Mouse (Mus musculus): ENCODE measurements around the gene Pla2g12a.

Pla2g12a gene

DNA sequence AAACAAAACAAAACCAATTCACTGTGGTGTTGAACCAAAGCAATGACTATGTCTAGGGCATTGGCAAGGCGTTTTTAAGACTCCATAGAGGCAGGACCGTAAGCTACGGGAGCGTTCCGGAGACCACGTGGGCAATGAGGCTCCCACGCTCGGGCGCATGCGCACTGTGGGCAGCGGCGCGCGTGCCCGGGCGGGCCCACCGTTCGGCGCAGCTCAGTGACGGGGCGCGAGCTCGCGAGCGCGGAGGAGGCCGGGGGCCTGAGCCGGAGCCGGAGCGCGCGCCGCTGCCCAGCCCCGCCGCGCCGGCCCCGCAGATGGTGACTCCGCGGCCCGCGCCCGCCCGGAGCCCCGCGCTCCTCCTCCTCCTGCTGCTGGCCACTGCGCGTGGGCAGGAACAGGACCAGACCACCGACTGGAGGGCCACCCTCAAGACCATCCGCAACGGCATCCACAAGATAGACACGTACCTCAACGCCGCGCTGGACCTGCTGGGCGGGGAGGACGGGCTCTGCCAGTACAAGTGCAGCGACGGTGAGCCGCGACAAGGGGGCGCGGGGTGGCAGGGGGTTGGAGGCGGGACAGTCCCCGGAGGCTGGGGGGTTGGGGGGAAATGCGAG lies at the start of gene Pla2g12a:
TSS of gene Pla2g12a (plus strand) at position 202 of the 617 bp plus-strand sequence.
- peak; percentile 84 for DNase-seq

DNA sequence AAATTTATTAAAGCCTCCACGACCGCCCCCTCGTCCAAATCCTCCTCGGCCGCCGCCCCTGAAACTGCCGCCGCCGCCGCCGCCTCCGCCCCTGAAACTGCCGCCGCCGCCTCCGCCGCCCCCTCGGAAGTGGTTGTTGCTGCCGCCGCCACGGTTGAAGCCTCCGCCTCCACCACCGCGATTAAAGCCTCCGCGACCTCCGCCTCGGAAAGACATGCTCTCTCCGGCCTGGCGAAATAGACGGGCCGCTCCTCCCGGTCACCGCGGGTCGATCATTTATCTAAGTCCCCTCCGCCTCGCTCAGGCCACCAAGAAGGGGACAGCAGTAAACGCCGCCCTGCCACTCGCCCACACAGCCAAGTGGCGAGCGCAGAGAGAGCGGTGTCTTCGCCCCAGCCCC lies 47.8 kb upstream of the Pla2g12a start:
- DNase-seq, result peak; percentile 15

DNA sequence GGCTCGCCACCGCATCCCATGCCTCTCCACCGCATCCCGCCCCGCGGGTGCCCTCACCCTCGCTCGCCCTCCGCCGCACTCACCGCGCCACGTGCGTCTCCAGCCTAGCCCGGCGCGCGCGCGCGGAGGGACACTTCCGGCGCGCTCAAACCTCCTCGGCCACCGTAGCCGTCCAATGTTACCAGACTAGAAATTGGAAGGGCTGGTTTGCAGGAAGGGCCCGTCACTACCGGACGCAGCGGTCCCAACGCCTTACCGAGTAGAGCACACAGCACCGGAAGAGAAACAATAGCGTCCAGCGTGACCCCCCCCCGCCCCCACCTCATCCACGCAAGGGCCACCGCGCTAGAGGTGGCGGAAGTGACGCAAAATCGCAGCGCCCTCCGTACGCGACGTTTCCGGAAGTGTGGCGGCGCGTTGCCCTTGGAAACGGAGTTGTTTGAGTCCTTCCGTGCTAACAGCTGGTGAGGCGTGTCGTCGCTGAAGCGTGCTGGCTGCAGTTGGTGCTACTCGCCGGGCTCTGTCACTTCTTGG lies 47.3 kb upstream of the Pla2g12a start, which contains the start of gene Gar1:
TSS of gene Gar1 (minus strand) at position 362 of the 534 bp plus-strand sequence.
- DNase-seq, result peak; percentile 94

DNA sequence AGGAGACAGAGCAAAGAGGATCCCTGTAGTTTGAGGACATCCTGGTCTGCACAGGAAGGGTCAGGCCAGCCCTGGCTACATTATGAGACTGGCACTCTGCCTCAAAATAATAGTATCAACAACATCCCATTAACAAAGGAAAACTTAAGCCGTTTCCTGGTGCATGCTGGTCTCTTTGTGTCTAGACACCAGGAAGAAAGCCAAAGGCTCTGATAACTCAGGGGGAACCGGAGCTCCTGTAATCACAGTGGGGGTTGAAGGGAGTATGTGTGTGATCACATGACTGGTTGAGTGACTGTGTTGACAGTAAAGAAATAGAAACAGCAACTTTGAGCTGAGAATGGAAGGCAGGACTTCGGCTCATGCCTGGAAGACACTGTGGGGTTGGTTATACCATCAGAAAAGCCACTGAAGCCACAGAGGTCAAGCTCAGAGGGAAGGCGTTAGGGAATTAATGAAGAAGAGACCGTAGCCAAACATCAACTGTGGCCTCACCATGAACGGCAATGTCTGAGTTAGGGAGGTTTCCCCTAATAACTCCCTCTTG lies 42.9 kb upstream of the Pla2g12a start, which contains the start of gene Cfi:
TSS of gene Cfi (plus strand) at position 497 of the 547 bp plus-strand sequence.
- DNase-seq, result no peak

DNA sequence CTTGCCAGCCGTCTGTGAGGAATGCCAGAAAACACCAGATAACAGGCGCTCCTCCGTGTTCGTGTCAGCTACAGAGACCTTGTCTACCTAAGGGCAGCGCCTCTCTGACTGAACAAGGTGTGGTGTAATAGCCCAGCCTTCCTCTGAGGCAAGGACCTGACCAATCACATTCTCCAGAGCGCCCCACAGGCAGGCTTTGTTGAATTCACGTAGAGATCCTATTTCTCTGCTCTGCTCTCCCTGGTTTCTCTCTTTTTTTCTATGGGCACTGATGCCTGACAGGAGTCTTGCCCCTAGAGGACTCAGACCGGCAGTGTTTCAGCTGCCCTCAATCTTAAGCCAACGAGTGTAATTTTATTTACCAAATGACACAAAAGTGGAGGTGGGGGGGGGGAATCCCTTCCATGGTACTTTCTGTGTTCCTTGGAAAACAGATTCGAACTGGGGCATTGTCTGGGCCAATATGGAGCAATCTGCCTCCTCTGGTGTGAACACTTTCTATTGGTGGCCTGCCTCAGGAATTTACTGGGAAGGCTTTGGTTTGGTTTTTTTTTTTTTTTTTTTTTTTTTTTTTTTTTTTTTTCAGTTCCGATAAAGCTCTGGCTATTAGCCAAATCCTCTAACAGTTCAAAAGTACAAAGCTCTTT lies 42.2 kb upstream of the Pla2g12a start:
- DNase-seq, result peak; percentile 73

DNA sequence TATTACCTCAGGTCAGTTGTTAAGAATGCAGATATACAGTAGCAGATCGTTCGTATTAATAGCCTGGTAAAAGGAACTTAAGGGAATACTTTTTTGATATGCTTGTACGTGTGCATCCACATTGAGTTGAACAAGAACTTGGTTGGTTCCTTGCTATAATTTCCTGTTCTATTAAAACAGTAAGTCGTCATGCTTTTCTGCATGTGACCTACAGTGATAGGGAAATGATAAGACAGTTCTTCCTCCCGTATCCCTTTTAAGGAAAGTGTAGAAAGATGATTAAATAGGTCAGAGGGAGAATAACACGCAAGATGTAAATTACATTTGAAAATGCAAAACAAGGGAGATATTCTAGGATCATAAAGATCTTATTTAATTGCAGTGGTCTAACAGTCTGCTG lies 41.4 kb upstream of the Pla2g12a start:
- DNase-seq, result no peak

DNA sequence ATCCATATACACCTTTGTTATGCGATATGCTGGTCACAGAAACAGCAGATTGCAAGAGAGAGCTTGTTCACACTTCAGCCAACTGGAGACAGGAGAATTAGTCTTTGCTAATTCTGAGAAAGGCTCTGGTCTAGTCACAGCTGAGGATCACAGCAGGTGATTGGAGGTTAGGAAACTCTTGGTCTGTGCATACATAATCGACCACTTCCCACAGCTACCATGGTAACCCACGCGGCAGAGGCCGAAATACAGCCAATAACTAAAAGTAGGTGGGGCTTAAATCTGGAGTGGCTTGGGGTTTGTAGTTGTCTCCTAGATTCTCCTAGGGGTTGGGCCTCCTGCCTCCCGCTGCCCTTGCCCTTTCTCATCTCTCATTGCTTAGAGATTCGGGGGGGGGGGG lies 40.4 kb upstream of the Pla2g12a start:
- DNase-seq, result no peak

DNA sequence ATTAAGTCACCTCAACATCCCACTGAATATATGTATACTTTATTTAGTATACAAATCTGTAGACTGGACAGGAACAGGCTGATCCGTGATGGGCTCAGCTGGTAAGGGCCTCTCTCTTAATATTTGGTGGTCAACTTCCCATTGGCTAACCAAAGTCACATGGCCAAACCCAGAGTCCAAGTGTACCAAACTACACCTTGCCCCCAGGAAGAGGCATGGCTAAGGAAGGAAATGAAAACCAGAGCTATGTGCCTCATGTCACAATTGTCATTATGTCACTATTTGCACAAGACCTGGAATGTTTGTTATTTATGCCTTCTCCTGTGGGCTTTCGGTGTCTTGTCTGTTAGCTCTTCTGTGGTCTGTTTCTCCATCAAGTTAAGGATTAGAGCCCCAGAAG lies 32.5 kb upstream of the Pla2g12a start:
- no peak for DNase-seq

DNA sequence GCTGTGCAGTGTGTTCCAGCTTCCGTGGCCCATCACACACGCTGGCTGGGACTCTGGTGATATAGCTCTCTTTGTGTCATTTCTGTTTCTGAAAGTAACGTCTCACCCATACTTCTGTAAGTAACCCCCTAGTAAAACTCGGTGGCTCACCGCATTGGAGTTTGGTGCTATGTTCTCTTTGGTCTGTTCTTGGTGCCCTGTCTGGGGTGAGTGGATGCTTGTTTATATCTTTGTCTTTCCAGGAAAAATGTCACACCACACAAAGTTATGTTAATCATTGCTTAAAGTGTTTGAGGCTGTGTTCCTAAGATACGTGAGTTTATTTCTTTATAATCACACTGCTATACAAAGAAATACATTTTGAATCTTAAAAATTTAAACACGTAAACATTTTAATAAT lies 31.6 kb upstream of the Pla2g12a start:
- DNase-seq, result no peak

DNA sequence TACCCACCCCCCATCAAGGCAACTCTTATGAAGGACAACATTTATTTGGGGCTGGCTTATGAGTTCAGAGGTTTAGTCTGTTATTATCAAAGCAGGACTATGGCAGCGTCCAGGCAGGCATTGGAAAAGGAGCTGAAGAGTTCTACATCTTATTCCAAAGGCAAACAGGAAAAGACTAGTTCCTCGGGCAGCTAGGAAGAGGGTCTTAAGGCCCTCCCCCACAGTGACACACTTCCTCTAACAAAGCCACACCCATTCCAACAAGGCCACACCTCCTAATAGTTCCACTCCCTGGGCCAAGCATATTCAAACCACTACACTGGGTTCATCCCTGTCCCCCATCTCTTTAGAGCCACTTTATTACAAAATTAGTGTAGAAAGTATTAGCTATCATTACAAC lies 15.8 kb upstream of the Pla2g12a start:
- no peak for DNase-seq

DNA sequence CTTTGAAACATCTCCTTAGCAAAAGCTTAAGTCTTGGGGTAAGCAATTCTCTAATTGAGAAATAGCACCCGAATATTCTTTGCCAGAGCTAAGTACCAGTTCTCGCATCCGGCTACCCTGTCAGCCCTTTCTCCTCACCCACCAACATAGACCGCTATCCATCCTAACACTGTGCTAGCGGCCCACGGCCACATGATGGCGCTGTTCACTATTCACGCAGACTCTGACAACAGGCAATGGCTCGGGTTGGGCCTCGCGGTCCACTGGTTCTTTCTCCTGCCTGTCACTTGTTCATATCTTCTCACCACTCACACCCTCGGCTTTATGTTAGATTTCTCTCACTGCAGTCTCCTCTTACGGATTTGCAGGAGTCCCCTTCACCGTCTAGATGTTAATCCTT lies 14.7 kb upstream of the Pla2g12a start:
- DNase-seq, result peak; percentile 29

DNA sequence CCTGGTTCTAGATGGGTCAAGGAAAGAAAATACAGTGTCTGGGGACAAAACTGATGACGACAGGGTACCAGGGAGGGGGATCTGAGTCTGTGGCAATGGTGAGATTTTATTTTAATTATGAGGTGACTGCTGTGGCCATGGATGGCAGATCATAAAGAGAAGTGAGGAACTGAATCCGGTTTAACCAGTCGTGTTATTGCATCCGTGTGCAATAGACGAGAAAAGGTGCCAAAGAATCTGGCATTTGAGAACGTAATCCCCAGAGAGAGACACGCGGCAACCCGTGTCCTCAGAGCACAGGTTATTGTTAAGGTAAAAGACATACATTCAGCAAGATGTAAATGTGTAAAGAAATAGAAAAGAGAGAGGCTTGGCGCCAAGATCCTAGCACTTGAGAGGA lies 1.1 kb upstream of the Pla2g12a start:
- no peak for DNase-seq

DNA sequence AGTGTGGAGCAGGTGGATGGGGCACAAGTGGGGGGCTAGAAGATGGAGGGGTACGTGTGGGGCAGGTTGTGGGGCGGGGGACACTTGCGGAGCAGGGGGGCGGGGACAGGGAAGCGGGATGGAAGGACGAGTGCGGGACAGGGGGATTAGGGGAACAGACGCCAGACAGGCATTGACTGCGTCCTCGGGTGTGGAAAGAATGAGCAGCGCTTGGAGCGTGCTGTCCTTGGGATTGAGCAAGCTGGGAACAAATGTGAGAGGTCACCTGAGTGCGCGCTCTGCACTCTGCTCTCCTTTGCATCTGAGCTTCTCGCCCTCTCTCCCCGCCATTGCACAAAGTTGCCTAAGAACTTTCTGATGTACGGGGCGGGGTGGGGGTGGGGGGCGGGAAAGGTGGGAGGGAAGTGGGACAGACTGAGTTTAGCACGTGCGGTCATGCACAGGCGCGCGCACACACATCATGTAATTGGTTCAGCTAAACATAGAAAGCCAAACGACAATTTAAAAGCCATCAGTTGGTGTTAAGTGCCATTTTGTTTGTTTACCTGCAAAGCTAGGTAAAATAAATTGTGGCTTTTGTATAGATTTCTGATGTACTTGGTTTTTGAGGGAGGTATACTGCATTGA lies 838 bp downstream of the Pla2g12a start:
- peak; percentile 42 for DNase-seq

DNA sequence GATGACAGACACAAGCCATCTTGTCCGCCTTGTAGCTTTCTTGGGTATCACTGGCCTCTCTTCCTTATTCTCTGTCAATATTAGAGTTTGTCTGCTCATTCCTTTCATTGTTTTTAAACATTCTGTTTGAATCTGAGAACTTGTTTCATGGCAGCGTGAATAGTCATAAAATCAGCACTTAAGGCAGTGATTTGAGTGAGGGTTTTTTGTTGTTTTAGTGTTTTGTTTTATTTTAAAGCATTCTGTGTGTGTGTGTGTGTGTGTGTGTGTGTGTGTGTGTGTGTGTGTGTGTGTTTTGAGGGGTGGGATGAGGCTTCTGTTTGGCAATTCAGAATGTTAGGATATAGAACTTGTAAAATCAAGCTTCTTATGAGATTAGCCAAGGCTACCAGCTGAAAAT lies 1.5 kb downstream of the Pla2g12a start:
- DNase-seq, result no peak

DNA sequence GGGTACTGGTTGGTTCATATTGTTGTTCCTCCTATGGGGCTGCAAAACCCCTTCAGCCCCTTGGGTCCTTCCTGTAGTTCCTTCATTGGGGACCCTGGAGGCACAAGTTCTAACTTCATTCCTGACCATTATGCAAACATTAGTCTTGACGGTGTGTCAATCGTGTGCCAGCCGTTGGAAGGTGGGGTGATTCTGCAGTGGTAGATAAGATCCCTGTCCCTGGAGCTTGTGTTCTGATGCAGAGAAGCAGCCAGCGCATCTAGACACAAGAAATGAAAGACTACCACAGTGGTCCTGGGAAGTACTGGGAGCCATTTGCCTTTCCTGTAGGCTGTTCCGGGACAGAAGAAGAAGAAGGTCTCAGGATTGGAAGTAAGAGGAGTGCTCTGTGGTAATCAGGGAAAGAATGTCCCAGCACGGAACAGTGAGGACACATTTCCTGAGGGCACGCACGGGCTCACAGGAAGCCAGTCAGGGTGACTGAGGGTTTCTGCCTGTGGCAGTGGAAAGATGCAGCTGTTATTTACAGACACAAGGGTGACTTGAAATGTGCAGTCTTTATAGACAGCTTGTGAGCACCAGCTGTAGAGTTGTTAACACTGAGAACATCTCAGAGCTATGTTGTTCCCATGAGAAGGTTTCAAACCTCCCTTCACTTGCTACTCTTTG lies 2.7 kb downstream of the Pla2g12a start:
- no peak for DNase-seq

DNA sequence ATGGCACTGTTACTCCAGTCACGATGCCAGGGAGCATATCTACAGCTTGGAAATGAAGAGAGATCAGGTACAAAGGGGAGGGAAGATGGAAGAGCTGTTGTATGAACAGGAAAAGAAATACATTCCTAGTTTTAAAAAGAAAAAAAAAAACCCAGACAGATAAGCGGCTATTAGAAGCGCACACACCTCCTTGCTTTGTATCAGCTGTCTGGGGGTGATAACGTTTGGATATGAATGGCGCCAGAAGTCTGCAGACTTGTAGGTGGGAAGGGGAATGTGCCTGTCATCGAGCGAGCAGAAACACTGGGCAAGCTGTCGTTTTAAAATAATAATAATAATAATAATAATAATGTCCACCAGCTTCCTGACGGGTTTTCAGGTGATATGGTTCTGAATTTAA lies 7.2 kb downstream of the Pla2g12a start:
- DNase-seq, result no peak

DNA sequence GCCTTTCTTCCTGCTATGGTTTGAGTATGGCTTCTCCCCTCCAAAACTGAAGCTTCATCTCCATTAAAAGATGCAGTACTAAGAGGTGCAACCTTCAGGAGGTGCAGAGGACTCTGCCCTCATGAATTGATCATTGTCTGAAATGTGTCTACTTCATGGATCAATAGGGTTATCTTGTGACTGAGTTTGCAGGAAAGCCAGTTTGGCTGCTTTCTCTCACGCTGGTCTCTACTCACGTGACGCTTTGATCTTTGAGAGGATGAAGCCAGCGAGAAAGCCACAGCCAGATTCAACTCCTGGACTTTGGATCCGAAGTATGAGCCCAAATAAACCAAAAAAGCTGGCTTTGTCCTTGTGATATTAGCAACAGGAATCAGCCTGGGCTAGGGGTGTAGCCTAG lies 8.0 kb downstream of the Pla2g12a start:
- no peak for DNase-seq

DNA sequence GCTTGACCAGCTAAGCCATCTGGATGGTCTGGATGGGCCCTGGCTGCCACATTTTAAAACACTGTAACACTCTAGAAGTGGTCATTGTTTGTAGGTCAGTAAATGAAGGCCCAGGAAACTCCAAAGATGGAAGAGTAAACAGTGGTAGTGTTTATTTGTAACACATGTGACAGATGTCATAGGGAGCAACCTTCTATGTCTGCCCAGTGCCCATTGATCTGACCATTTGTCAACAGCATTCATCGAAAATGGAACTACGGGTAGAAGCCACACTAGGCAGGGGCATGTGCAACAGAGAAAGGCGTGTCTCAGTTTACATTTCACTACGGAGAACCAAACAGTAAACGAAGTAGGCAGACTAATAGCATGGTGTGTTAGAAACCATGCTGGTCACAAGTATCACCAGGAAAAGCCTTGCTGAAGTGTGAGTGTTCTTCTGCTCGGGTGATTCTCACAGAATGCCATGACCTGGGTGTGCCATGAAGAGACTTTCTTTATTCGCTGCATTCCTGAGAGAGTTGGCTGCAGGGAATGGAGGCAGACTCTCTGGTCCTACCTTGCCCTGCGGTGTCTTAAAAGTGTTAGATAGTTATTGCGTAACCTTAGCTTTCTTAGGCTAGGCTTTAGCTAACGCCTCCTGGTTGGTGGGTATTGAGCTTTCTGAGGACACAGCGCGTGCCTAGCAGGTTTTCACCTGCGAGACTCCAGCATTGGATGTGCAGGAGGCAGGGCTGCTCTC lies 9.5 kb downstream of the Pla2g12a start:
- no peak for DNase-seq

DNA sequence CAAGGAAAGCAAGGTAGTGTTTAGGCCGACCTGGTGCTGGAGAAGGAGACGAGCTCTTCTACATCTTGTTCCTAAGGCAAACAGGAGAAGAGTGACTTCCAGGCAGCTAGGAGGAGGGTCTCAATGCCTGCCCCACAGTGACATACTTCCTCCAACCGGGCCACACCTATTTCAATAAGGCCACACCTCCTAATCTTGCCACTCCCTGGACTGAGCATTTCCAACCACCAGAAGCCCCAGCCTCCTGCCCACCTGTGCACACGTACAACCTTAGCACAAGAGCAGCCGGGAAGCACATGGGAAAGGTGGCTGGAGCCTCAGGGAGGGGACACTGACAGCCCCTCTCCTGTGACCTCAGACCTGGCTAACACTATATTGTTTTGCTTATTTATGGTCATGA lies 13.6 kb downstream of the Pla2g12a start:
- no peak for DNase-seq

DNA sequence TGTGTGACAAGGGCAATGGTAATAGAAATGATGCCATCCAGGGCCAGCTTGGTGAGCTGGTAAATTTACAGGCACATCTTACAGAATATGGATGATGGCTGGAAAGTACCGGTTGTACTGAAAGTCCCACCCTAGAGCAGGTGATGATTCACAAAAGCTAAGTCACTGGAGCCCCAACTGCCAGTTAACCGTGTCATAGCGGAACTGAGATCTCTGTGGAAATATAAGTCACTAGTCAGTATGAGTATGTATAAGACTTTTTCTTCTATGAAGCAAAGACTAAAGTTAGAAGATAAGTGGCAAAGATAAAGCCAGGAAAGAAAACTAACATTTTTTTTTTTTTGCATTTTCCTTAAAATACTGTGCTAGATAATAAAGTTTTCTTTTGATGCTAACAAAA lies 14.7 kb downstream of the Pla2g12a start:
- DNase-seq, result no peak

DNA sequence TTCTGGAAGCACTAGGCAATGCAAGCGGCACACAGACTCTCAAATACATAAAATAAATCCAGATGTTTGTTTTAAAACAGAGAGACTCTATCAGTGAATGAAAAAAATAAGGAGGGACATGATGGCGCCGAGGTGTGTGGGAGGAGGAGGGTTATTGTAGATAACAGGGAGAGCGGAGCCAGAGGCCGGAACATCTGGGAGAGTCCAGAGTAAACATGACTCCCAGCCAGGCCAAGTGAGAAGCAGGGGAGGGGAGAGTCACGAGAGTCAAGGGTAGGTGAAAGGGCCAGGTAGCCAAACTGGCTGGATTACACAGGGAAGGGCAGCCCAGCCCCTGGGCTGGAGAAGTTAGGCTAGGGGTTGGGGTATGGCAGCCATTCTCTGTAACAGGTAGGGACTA lies 18.2 kb downstream of the Pla2g12a start:
- no peak for DNase-seq

DNA sequence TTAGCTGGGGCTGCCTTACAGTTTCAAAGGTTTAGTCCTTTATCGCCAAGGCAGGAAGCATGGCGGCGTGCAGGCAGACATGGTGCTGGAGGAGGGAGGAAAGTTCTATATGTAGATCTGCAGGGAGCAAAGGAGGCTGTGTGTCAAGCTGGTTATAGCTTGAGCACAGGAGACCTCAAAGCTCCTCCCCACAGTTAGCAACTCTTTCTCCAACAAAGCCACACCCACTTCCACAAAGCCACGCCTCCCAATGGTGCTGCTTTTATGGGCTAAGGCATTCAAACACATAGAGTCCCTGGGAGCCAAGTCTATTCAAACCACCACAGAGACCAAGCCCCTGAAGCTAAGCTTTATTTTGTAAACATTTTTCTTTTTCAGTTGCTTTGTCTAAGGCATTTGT lies 20.5 kb downstream of the Pla2g12a start:
- no peak for DNase-seq

Measured in kidney, adult 11 months (tissue).